Mouse (Mus musculus) stomach, postnatal 0 days (tissue): ENCODE measurements around the gene Vps26c.

Source experiments
- CTCF ChIP-seq: IDR thresholded peaks from 2 replicates; pipeline ENCODE4 v1.5.1; 2016; ENCODE audit warnings: antibody characterized with exemption, low read depth, mild to moderate bottlenecking, moderate library complexity
- EP300 ChIP-seq: optimal IDR thresholded peaks from 2 replicates; pipeline ENCODE3; 2016; ENCODE audit warnings: antibody characterized with exemption

DNA sequence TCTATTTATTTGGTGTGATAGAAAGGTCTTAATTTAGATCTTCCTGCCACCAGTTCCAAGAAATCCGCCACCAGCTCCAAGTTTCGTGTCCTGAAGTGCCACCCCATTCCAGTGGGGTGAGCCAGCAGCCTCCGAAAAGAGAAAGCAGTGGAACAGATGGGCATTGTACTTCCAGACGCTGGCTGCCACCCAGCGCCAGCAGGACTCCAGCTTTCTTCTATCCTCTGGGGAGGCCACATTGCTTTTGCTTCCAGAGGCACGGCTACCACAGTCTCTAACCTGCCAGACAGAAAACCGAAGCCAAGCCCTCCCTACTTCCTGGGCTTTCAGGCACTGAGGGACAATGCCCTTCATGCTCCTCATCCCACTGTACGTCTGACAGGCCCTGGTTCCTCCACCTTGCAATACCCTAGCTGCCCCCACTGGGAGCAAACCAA, 54.1 kb downstream of the Vps26c start:
- no peak for TF ChIP-seq EP300
- peak; percentile 39 for TF ChIP-seq CTCF
